Mouse (Mus musculus) lung, adult 2 months (tissue): ENCODE measurements around the gene Rfx3.

ENCODE experiments used
- CTCF ChIP-seq: fragments of 200-500 bp; IDR thresholded peaks from 2 replicates; pipeline ENCODE4 v1.5.1; 2011; ENCODE audit warnings: mild to moderate bottlenecking, low read length, control low read depth; ENCODE audit not compliant: insufficient read depth
- POLR2A ChIP-seq: fragments of 200-500 bp; IDR thresholded peaks from 2 replicates; pipeline ENCODE4 v1.6.1; 2011; ENCODE audit warnings: low read depth, mild to moderate bottlenecking, control low read depth, low read length, borderline replicate concordance; ENCODE audit errors: extremely low read depth

GRCm38 (mm10) chr19:27931136-27931535 lies 79.8 kb downstream of the Rfx3 start:
- TF ChIP-seq POLR2A: no peak
- TF ChIP-seq CTCF: no peak
